Mouse (Mus musculus) left cerebral cortex, adult 8-10 months (tissue): ENCODE results near the gene Tkt. TPM values are rescaled to one million over a fixed set of nuclear protein-coding genes. Genes with fewer than 3 reads are reported as not detected.
A peak's percentile ranks its signal among the peaks of the same experiment; 100 is the strongest.
"Not testable (repeated sequence)": the region's sequence is repeated elsewhere in the genome, so short reads cannot be mapped to it uniquely, and the experiment has no call there.

ENCODE experiments used
- DNase-seq, 2 experiments: peaks; one replicate each; pipeline ENCODE4 v3.0.0; 2022; ENCODE audit warnings: low spot score in 2 of 2
- total RNA-seq, 4 experiments: library from RNA; stranded (reverse); gene quantifications; 2 replicates each; pipeline ENCODE4 v1.2.4; 2022

Gene Tkt
- total RNA-seq = 100 to 1,000 TPM; 204 to 217 (median 208) TPM

DNA sequence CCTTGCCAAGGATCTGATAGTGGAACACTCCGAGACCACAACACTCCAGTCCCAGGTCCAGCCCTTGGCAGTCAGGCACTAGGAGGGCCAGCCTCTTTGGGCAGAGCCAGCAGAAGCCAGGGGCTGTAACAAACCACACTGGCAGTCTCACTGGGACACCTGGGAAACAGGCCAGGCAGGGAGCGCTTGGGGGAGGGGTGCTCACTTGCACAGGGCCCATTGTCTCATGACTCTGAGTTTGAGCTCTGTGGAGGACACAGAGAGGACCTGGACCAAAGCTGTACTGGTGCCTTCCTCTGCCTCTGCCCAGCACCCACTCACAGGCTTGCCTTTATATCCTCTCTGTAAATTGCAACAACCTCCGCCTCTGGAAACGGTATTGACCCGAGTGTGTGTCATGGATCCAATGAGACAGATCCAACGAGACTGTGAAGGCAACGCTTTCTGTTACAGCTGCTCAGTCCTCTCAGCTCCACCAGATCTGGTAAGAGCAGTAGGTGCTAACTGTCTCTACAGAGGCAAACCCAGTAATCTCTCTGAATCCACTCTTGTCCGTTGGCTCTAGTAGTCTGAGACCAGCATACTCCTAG, at the start of gene Tkt:
Gene Tkt (plus strand): TSS at position 229 of the 590 bp plus-strand sequence.
- DNase-seq = peak; percentile 63 to 84

- no peak for DNase-seq
Measured at GRCm38 (mm10) chr14:30504990-30505389, 43.2 kb upstream of the Tkt start.

DNA sequence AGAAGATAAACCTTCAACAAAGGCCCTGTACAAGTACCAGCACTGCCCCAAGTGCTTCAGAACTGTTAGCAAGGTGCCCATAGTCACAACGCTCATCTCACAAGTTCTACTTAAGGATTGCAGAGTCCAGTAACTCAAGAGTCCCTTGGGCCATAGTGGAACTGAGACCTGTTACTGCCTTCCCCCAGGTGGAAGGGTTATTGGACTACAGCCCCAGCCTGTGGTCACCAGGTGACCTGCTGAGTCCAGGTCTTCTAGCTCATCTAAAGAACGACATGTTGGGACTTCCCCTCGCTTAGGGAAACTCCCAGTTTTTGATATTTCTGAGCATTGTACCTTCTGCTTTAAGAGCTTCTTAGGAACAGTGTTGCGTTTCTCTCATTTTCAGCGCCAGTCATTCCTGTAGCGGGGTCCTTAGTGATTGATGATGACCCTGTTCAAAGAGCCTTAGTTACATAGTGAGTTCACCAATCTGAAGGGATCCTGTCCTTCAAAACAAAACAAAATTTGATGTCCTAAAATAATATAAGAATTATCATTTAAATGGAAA, 37.9 kb upstream of the Tkt start:
- DNase-seq = no peak

DNA sequence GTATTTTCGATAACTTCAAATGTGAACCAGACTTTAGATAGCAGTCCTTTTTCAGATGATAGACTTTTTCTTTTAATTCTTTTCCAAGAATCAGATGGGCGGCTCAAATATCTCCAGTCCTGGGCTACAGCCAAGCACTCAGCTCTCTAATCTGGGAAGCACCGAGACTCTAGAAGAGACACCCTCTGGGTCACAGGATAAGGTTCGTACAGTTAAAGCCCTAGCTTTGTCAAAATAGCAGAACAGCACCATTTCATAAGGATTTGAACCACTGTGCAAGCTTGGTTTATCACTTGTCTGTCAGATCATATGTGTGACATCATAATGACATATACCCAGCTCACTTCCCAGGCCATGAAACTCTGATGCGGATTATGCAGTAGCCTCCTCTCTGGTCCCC, 35.3 kb upstream of the Tkt start:
- DNase-seq = no peak

DNA sequence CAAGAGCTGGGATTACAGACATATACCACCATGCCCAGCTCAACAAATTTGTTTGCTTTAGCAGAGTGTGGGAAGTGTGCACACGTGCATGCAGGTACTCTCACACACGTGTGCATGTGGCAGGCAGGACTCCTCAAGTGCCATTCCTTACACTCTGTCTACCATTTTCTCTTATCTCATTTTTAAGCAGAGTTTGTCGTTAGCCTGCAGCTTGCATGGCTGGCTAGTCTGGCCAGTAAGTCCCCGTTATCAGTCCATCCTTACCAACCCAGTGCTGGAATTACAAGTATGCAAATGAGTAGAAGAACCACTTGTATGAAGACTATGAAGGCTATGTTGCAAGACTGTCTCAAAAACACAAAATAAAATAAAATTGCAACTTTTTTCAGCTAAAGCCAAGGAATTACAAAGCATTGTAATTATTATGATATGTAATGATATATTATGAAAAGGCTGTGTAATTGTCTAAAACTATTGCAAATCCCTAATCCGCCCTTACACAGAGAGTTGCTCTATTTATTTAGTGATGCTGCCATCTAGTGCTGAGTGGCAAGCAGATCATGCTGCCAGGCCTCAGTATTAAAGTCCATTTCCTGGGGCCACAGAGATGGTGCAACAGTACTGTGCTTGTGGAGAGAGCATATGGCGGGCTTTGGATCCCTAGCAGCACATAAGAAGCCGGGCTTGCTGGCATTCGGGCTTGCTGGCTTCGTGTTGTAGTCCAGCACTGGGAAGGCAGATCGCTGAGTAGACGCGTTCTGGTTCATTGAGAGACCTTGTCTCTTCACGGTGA, 32.0 kb upstream of the Tkt start:
- DNase-seq = no peak

GRCm38 (mm10) chr14:30519323-30519722, 28.8 kb upstream of the Tkt start:
- no peak for DNase-seq

GRCm38 (mm10) chr14:30523356-30523755, 24.8 kb upstream of the Tkt start:
- peak in 1 of 2 experiments; percentile 58 for DNase-seq

GRCm38 (mm10) chr14:30528392-30528791, 19.8 kb upstream of the Tkt start:
- DNase-seq = no peak

DNA sequence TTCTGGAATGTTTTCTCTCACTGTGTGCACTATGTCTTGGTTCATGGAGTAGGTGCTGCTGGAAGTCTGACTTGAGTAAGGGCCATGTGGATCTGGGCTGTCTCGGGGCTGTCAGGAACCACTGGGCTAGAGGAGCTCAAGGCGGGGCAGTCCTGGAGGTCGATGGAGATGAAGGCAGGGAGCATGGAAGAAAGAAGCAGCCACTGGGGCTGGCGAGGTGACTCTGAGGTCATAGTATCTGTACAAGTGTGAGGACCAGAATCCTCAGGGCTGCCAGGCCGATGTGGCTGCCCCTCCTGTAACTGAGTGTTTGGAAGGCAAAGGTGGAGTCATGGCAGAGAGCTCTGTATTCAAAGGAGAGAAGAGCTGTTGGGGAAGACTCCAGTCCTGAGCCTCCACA, 19.2 kb upstream of the Tkt start:
- no peak for DNase-seq

- DNase-seq = no peak
Measured at GRCm38 (mm10) chr14:30529454-30529853, 18.7 kb upstream of the Tkt start.

- no peak for DNase-seq
Measured at GRCm38 (mm10) chr14:30530726-30531269, 17.4 kb upstream of the Tkt start.

DNA sequence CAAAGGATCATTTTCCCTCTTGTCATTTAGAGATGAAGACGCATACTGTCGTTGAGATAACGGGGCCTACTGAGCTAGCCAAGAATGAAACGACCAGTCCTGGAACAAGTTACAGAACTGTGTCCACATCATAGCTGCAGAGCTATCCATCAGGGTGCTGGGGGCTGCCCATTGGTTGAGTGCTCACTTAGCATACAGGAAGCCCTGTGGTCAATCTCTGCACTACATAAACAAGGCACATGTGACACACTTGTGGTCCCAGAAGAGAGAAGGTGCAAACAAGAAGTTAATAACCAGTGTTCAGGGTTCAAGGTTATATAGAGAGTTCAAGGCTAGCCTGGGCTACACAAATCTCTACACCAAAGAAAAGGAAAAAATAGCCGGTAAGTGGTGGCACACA, 16.7 kb upstream of the Tkt start:
- DNase-seq = no peak

GRCm38 (mm10) chr14:30531896-30532295, 16.3 kb upstream of the Tkt start:
- DNase-seq = no peak

DNA sequence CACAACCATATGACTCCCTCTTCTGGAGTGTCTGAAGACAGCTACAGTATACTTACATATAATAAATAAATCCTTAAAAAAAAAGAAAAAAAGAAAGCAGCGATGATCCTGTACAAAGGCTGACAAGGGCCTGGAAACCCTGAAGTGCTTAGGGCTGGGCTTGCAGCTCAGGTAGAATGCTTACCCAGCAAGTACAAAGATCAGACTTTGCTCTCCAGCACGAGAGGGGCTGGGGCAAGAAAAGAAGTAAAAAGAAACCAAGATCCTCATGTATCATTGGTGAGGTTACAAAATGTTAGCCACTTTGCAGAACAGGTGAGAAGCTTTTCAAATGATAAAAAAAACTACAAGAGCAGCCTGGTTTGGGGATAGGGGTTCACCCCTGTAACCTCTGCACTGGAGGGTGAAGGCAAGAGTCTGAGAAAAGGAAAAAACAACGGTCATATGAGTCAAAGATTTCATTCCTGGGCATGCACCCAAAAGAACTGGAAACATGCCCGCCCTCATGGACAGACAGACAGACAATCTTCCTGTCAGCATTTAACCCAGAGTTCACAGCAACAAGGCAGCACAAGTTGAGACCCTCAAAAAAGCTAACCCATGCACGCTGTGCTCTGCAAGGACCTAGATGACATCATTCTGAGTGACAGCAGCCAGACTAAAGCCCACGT, 14.2 kb upstream of the Tkt start:
- no peak for DNase-seq

- peak; percentile 40 to 75 for DNase-seq
Measured at GRCm38 (mm10) chr14:30541541-30541940, 6.6 kb upstream of the Tkt start.

DNA sequence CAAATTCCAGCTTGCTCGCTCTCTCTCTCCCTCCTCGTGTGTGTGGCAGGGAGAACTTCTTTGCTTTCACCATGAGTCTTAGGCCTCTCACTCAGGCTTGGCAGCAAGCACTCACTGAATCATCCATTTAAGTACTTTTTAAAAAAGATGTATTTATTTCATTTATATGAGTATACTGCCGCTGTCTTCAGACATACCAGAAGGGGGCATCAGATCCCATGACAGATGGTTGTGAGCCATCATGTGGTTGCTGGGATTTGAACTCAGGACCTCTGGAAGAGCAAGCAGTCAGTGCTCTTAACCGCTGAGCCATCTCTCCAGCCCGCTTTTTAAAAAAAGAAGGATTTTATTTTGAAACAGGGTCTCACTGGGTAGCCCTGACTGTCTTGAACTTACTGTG, 4.8 kb upstream of the Tkt start:
- not testable (repeated sequence) for DNase-seq

GRCm38 (mm10) chr14:30548965-30549776, 1.0 kb downstream of the Tkt start:
- DNase-seq = peak; percentile 88 to 93

- no peak for DNase-seq
Measured at GRCm38 (mm10) chr14:30549777-30550149, 1.6 kb downstream of the Tkt start.

GRCm38 (mm10) chr14:30550232-30551070, 2.3 kb downstream of the Tkt start:
- no peak for DNase-seq

DNA sequence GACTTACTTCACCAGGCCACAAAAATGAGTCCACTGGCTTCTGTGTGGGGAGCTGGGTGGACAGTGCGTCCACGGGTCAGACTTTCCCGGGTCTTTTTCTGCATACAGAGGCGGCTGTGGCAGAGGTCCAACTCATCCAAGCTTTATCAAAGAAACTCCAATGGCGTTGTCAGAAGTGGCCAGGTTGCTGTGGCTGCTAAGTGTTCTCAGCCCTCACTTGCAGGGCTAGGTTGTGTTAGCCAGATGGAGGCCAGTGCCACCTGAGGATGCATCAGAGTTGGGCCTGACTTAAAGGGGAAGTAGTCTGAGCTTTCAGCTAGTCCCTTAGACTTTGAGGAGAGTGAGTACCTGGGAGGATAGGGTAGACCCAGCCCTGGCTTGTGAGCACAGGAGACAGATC, 3.4 kb downstream of the Tkt start:
- no peak for DNase-seq
